Mouse (Mus musculus) activated CD4-positive, CD25-positive, alpha-beta regulatory T cell, adult 4 months (primary cell): ENCODE data around the gene Cav1. TPM values are rescaled to one million over a fixed set of nuclear protein-coding genes. Genes with fewer than 3 reads are reported as not detected.
A peak's percentile ranks its signal among the peaks of the same experiment; 100 is the strongest.

Source experiments
- ATAC-seq: one replicate; pipeline ENCODE4 v1.8.0; 2017
- polyA plus RNA-seq, 2 experiments: library from polyadenylated mRNA; unstranded; fragments of 100-300 nt; shearing (Covaris generic); gene quantifications; one replicate each; pipeline ENCODE4 v1.2.1; 2017

Cav1 gene
- polyA plus RNA-seq, result not detected

GRCm38 (mm10) chr6:17305954-17306601, at the start of gene Cav1:
TSS of gene Cav1 (plus strand) at chr6:17306335.
- no peak for ATAC-seq

- ATAC-seq, result no peak
Measured at GRCm38 (mm10) chr6:17258142-17258541, 48.0 kb upstream of the Cav1 start.

GRCm38 (mm10) chr6:17258911-17259310, 47.2 kb upstream of the Cav1 start:
- ATAC-seq, result no peak

GRCm38 (mm10) chr6:17262786-17263185, 43.3 kb upstream of the Cav1 start:
- ATAC-seq, result no peak

- no peak for ATAC-seq
Measured at GRCm38 (mm10) chr6:17265043-17265442, 41.1 kb upstream of the Cav1 start.

- ATAC-seq, result no peak
Measured at GRCm38 (mm10) chr6:17266466-17266865, 39.7 kb upstream of the Cav1 start.

- no peak for ATAC-seq
Measured at GRCm38 (mm10) chr6:17278366-17278765, 27.8 kb upstream of the Cav1 start.

- peak; percentile 56 for ATAC-seq
Measured at GRCm38 (mm10) chr6:17280939-17281756, 25.0 kb upstream of the Cav1 start, which contains the start of gene Cav2. TSS of gene Cav2 (plus strand) at chr6:17281185.

- ATAC-seq, result no peak
Measured at GRCm38 (mm10) chr6:17281757-17282092, 24.4 kb upstream of the Cav1 start.

- ATAC-seq, result peak; percentile 55
Measured at GRCm38 (mm10) chr6:17282159-17282558, 24.0 kb upstream of the Cav1 start.

- no peak for ATAC-seq
Measured at GRCm38 (mm10) chr6:17283834-17284233, 22.3 kb upstream of the Cav1 start.

- ATAC-seq, result peak; percentile 46
Measured at GRCm38 (mm10) chr6:17286381-17286780, 19.8 kb upstream of the Cav1 start.

GRCm38 (mm10) chr6:17295116-17295515, 11.0 kb upstream of the Cav1 start:
- ATAC-seq, result no peak

- no peak for ATAC-seq
Measured at GRCm38 (mm10) chr6:17306602-17307325, 629 bp downstream of the Cav1 start.

GRCm38 (mm10) chr6:17307461-17308115, 1.5 kb downstream of the Cav1 start:
- peak; percentile 46 for ATAC-seq

- no peak for ATAC-seq
Measured at GRCm38 (mm10) chr6:17308661-17309060, 2.5 kb downstream of the Cav1 start.

- no peak for ATAC-seq
Measured at GRCm38 (mm10) chr6:17309260-17309659, 3.1 kb downstream of the Cav1 start.

GRCm38 (mm10) chr6:17314241-17314640, 8.1 kb downstream of the Cav1 start:
- no peak for ATAC-seq

- no peak for ATAC-seq
Measured at GRCm38 (mm10) chr6:17314659-17315616, 8.8 kb downstream of the Cav1 start.

- no peak for ATAC-seq
Measured at GRCm38 (mm10) chr6:17316294-17317166, 10.4 kb downstream of the Cav1 start.

GRCm38 (mm10) chr6:17317167-17317524, 11.0 kb downstream of the Cav1 start:
- ATAC-seq, result no peak
